Mouse (Mus musculus): ENCODE results near the gene Nkiras2. TPM values are rescaled to one million over a fixed set of nuclear protein-coding genes. Genes with fewer than 3 reads are reported as not detected.

Nkiras2 gene
- polyA plus RNA-seq (2017; shearing (Covaris generic)), result 28.4 TPM

GRCm38 (mm10) chr11:100618761-100619484 is at the start of gene Nkiras2:
TSS of gene Nkiras2 (plus strand) at chr11:100619244.

DNA sequence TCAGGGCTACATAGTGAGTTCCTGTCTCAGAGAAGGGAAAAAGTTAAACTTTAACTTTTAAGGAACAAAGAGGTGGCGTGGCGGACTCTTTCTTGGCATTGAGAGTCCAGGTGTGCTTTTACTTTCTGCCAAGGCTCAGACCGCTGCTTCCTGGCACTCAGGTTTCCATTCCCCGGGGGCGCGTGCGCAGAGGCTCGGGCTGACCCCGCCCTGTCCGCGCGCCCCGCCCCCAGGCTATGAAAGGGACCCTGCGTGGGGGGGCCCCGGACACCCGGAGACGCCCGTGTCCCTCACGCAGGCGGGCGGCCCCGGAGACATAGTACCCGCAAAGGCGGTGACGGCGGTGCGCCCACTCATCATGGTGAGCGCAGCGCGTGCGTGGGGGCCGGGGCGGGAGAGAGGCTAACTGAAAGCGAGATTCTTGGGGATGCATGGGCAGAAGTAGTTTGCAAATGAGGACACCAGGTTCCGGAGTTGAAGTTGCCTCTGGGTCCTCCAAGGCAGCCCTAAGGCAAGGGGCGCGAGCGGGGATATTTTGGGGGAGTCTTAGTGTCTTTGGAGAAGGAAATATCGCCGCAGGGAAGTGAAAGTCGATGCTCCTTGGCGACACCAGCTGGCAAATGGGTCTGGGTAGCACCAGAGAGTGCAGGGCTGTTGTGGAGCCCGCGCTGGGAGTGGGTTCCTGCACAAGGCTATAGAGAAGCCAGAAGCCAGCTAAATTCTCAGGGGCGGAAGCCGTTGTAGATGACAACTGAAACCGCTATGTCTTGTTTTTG is 44.1 kb upstream of the Nkiras2 start, which contains the start of gene Cnp:
TSS of gene Cnp (plus strand) at position 197 of the 776 bp plus-strand sequence.

DNA sequence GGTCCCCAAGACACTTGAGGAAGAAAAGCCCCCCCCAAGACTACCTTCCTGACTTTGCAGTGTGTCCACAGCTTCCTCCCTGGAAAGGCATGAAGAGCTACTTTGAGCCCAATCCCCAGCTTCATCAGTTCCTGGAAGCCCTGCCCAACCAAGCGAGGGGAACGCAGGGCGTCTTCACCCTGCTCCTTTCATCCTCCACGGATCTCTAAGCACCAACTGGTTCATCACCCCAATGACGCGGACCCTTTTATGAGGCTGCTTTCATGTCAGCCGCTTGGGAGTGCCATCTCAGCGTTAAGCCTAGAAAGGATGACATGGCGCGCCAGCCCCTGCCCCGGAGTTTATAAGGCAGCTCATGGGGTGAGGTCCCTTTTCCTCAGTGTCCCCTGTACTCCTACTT is 938 bp downstream of the Nkiras2 start, which contains the start of gene Dnajc7:
TSS of gene Dnajc7 (minus strand) at position 187 of the 400 bp plus-strand sequence.

Other genes with a start within 250 kb of the Nkiras2 start
- 2.8 TPM for gene Jup, start 221.5 kb upstream of the Nkiras2 start, polyA plus RNA-seq (2017; shearing (Covaris generic))
- gene P3h4, start 204.4 kb upstream of the Nkiras2 start, polyA plus RNA-seq (2017; shearing (Covaris generic)), result not detected
- gene Fkbp10, start 203.5 kb upstream of the Nkiras2 start, polyA plus RNA-seq (2017; shearing (Covaris generic)), result 0.30 TPM
- 163 TPM for gene Nt5c3b, start 177.4 kb upstream of the Nkiras2 start, polyA plus RNA-seq (2017; shearing (Covaris generic))
- gene Klhl10, start 177.3 kb upstream of the Nkiras2 start, polyA plus RNA-seq (2017; shearing (Covaris generic)), result 0.29 TPM
- 4.2 TPM for gene Klhl11, start 146.5 kb upstream of the Nkiras2 start, polyA plus RNA-seq (2017; shearing (Covaris generic))
- 155 TPM for gene Acly, start 91.2 kb upstream of the Nkiras2 start, polyA plus RNA-seq (2017; shearing (Covaris generic))
- 0.13 TPM for gene Ttc25, start 73.6 kb upstream of the Nkiras2 start, polyA plus RNA-seq (2017; shearing (Covaris generic))
- gene Cnp, start 44.3 kb upstream of the Nkiras2 start, polyA plus RNA-seq (2017; shearing (Covaris generic)), result 392 TPM
- gene Dnajc7, start 924 bp downstream of the Nkiras2 start, polyA plus RNA-seq (2017; shearing (Covaris generic)), result 616 TPM
- 0.51 TPM for gene Zfp385c, start 73.2 kb downstream of the Nkiras2 start, polyA plus RNA-seq (2017; shearing (Covaris generic))
- 33.4 TPM for gene Dhx58, start 85.0 kb downstream of the Nkiras2 start, polyA plus RNA-seq (2017; shearing (Covaris generic))
- gene Kat2a, start 93.2 kb downstream of the Nkiras2 start, polyA plus RNA-seq (2017; shearing (Covaris generic)), result 69.0 TPM
- gene Hspb9, start 94.6 kb downstream of the Nkiras2 start, polyA plus RNA-seq (2017; shearing (Covaris generic)), result 0.47 TPM
- gene Rab5c, start 119.0 kb downstream of the Nkiras2 start, polyA plus RNA-seq (2017; shearing (Covaris generic)), result 52.0 TPM
- gene Kcnh4, start 140.7 kb downstream of the Nkiras2 start, polyA plus RNA-seq (2017; shearing (Covaris generic)), result 0.59 TPM
- not detected for gene Hcrt, start 143.7 kb downstream of the Nkiras2 start, polyA plus RNA-seq (2017; shearing (Covaris generic))
- gene Ghdc, start 151.7 kb downstream of the Nkiras2 start, polyA plus RNA-seq (2017; shearing (Covaris generic)), result 5.3 TPM
- 186 TPM for gene Stat5b, start 231.5 kb downstream of the Nkiras2 start, polyA plus RNA-seq (2017; shearing (Covaris generic))
- gene Stat5a, start 240.1 kb downstream of the Nkiras2 start, polyA plus RNA-seq (2017; shearing (Covaris generic)), result 108 TPM

Data from CD4-positive, CD25-positive, alpha-beta regulatory T cell (primary cell).